Mouse (Mus musculus) thymus, adult 2 months (tissue): ENCODE measurements at regions not wholly inside any gene's neighbourhood (a gene's known extent, or its start where the extent isn't known, plus 50 kb on each side); places are given as distances from the start of the nearest gene placed in this dataset.

Experiments used
- CTCF ChIP-seq: fragments of 200-500 bp; IDR thresholded peaks from 2 replicates; pipeline ENCODE4 v1.5.1; 2012; ENCODE audit warnings: mild to moderate bottlenecking, control low read depth, low read length, moderate library complexity, borderline replicate concordance; ENCODE audit not compliant: control insufficient read depth, poor library complexity, insufficient read depth; ENCODE audit errors: extremely low read depth
- POLR2A ChIP-seq: fragments of 200-500 bp; IDR thresholded peaks from 2 replicates; pipeline ENCODE4 v1.6.1; 2012; ENCODE audit warnings: mild to moderate bottlenecking, low read length, control low read depth, moderate library complexity; ENCODE audit not compliant: control insufficient read depth, poor library complexity, insufficient read depth; ENCODE audit errors: extremely low read depth

GRCm38 (mm10) chr13:101233843-101234281, 400.6 kb upstream of the Slc30a5 start:
- no peak for TF ChIP-seq CTCF
- TF ChIP-seq POLR2A: no peak
